Mouse (Mus musculus): Measurements from ENCODE around the gene Kcnab1. TPM values are rescaled to one million over a fixed set of nuclear protein-coding genes. Genes with fewer than 3 reads are reported as not detected.

The Kcnab1 gene
- polyA plus RNA-seq (2015; fragmentation: Nextera tagmentation; extraction: Ambion mirVana) = 2.7 and 2.8 TPM in 2 replicates

GRCm38 (mm10) chr3:65108945-65109921, at the start of gene Kcnab1:
Gene Kcnab1 (plus strand): TSS chr3:65109384.
- peaks cover 26% of the 10 kb centered on the region for H3K27me3 ChIP-seq (replicated peaks)
- peak within 1 kb of the TSS; percentile 58 for H3K4me3 ChIP-seq
- H3K4me1 ChIP-seq = peaks cover 24% of the 10 kb centered on the region
- 1% methylated on average over 30 of the region's 30 CpGs for WGBS
- H3K27ac ChIP-seq (replicated peaks) = no peak within 1 kb of the TSS
- H3K4me2 ChIP-seq = peak within 1 kb of the TSS; percentile 92
- no peaks in the 10 kb centered on the region for H3K9me3 ChIP-seq
- H3K36me3 ChIP-seq = no peaks in the 10 kb centered on the region
- peak within 1 kb of the TSS; percentile 75 for H3K9ac ChIP-seq
- ATAC-seq (ENCODE audit: extremely low read depth, insufficient number of reproducible peaks, low FRiP score, low TSS enrichment) = no peak

- WGBS = 63% methylated on average over 2 of the region's 2 CpGs
- no peak for ATAC-seq (ENCODE audit: extremely low read depth, insufficient number of reproducible peaks, low FRiP score, low TSS enrichment)
Measured at GRCm38 (mm10) chr3:65088295-65088694, 20.9 kb upstream of the Kcnab1 start.

GRCm38 (mm10) chr3:65104117-65104516, 5.1 kb upstream of the Kcnab1 start:
- Histone ChIP-seq H3K27ac (replicated peaks) (no peak overlapping the region), H3K9me3 (no peaks in the 10 kb centered on the region), H3K4me1 (peaks cover 6% of the 10 kb centered on the region; the same call in 1 of the 2 replicates), H3K9ac (no peak overlapping the region), H3K4me2 (no peak overlapping the region), H3K27me3 (replicated peaks) (peaks cover 17% of the 10 kb centered on the region; the same call in 1 of the 2 replicates), H3K36me3 (no peaks in the 10 kb centered on the region), H3K4me3 (no peak overlapping the region)
- no peak for ATAC-seq (ENCODE audit: extremely low read depth, insufficient number of reproducible peaks, low FRiP score, low TSS enrichment)
- 67% methylated on average over 6 of the region's 6 CpGs for WGBS

More at GRCm38 (mm10) chr3:65088295-65088694, 20.9 kb upstream of the Kcnab1 start:
- H3K27ac ChIP-seq (replicated peaks) = no peak overlapping the region
- no peak overlapping the region for H3K4me3 ChIP-seq
- H3K27me3 ChIP-seq (replicated peaks) = no peaks in the 10 kb centered on the region
- no peaks in the 10 kb centered on the region for H3K4me1 ChIP-seq
- H3K9ac ChIP-seq = no peak overlapping the region
- H3K9me3 ChIP-seq = 0 out of 2 replicates have a peak, but pooled peaks cover 5% of the 10 kb centered on the region
- no peaks in the 10 kb centered on the region for H3K36me3 ChIP-seq
- no peak overlapping the region for H3K4me2 ChIP-seq

- peak overlapping the region; percentile 92 for H3K4me2 ChIP-seq
- H3K36me3 ChIP-seq = no peaks in the 10 kb centered on the region
- peak overlapping the region; percentile 58 for H3K4me3 ChIP-seq
- no peaks in the 10 kb centered on the region for H3K9me3 ChIP-seq
- peaks cover 24% of the 10 kb centered on the region for H3K4me1 ChIP-seq
- H3K27ac ChIP-seq (replicated peaks) = no peak overlapping the region
- WGBS = 64% methylated on average over 9 of the region's 9 CpGs
- peaks cover 26% of the 10 kb centered on the region for H3K27me3 ChIP-seq (replicated peaks)
- H3K9ac ChIP-seq = peak overlapping the region; percentile 75; the same call in 1 of the 2 replicates
- ATAC-seq (ENCODE audit: extremely low read depth, insufficient number of reproducible peaks, low FRiP score, low TSS enrichment) = no peak
Measured at GRCm38 (mm10) chr3:65110190-65110589, 1.0 kb downstream of the Kcnab1 start.

- H3K27me3 ChIP-seq (replicated peaks) = peaks cover 26% of the 10 kb centered on the region
- H3K36me3 ChIP-seq = no peaks in the 10 kb centered on the region
- H3K4me2 ChIP-seq = peak overlapping the region; percentile 11; the same call in 1 of the 2 replicates
- H3K4me1 ChIP-seq = peaks cover 24% of the 10 kb centered on the region
- WGBS = 56% methylated on average over 2 of the region's 2 CpGs
- H3K27ac ChIP-seq (replicated peaks) = no peak overlapping the region
- H3K9me3 ChIP-seq = no peaks in the 10 kb centered on the region
- H3K4me3 ChIP-seq = no peak overlapping the region
- no peak overlapping the region for H3K9ac ChIP-seq
- no peak for ATAC-seq (ENCODE audit: extremely low read depth, insufficient number of reproducible peaks, low FRiP score, low TSS enrichment)
Measured at GRCm38 (mm10) chr3:65111176-65111575, 2.0 kb downstream of the Kcnab1 start.

GRCm38 (mm10) chr3:65115164-65115563, 6.0 kb downstream of the Kcnab1 start:
- WGBS = 79% methylated on average over 6 of the region's 6 CpGs
- no peak overlapping the region for H3K4me2 ChIP-seq
- no peak overlapping the region for H3K4me3 ChIP-seq
- H3K36me3 ChIP-seq = no peaks in the 10 kb centered on the region
- H3K9ac ChIP-seq = no peak overlapping the region
- H3K4me1 ChIP-seq = peaks cover 9% of the 10 kb centered on the region
- H3K9me3 ChIP-seq = no peaks in the 10 kb centered on the region
- peaks cover 2% of the 10 kb centered on the region for H3K27me3 ChIP-seq (replicated peaks)
- no peak overlapping the region for H3K27ac ChIP-seq (replicated peaks)
- ATAC-seq (ENCODE audit: extremely low read depth, insufficient number of reproducible peaks, low FRiP score, low TSS enrichment) = no peak

- Histone ChIP-seq H3K27me3 (replicated peaks) (no peaks in the 10 kb centered on the region), H3K9ac (no peak overlapping the region), H3K4me2 (no peak overlapping the region), H3K9me3 (no peaks in the 10 kb centered on the region), H3K36me3 (no peaks in the 10 kb centered on the region), H3K4me3 (no peak overlapping the region), H3K27ac (replicated peaks) (no peak overlapping the region), H3K4me1 (no peaks in the 10 kb centered on the region)
- no peak for ATAC-seq (ENCODE audit: extremely low read depth, insufficient number of reproducible peaks, low FRiP score, low TSS enrichment)
- 79% methylated on average over 3 of the region's 3 CpGs for WGBS
Measured at GRCm38 (mm10) chr3:65116958-65117357, 7.8 kb downstream of the Kcnab1 start.

GRCm38 (mm10) chr3:65117365-65117764, 8.2 kb downstream of the Kcnab1 start:
- no peak for ATAC-seq (ENCODE audit: extremely low read depth, insufficient number of reproducible peaks, low FRiP score, low TSS enrichment)
- H3K4me2 ChIP-seq = no peak overlapping the region
- no peak overlapping the region for H3K9ac ChIP-seq
- H3K4me3 ChIP-seq = no peak overlapping the region
- no peaks in the 10 kb centered on the region for H3K36me3 ChIP-seq
- no peak overlapping the region for H3K27ac ChIP-seq (replicated peaks)
- H3K9me3 ChIP-seq = no peaks in the 10 kb centered on the region
- WGBS = 80% methylated on average over 8 of the region's 8 CpGs
- H3K27me3 ChIP-seq (replicated peaks) = no peaks in the 10 kb centered on the region
- no peaks in the 10 kb centered on the region for H3K4me1 ChIP-seq

- H3K4me3 ChIP-seq = no peak overlapping the region
- H3K4me1 ChIP-seq = peaks cover 6% of the 10 kb centered on the region
- H3K27me3 ChIP-seq (replicated peaks) = no peaks in the 10 kb centered on the region
- 50% methylated on average over 3 of the region's 3 CpGs for WGBS
- H3K9me3 ChIP-seq = no peaks in the 10 kb centered on the region
- no peak overlapping the region for H3K9ac ChIP-seq
- no peaks in the 10 kb centered on the region for H3K36me3 ChIP-seq
- no peak overlapping the region for H3K27ac ChIP-seq (replicated peaks)
- ATAC-seq (ENCODE audit: extremely low read depth, insufficient number of reproducible peaks, low FRiP score, low TSS enrichment) = no peak
- no peak overlapping the region for H3K4me2 ChIP-seq
Measured at GRCm38 (mm10) chr3:65124975-65125374, 15.8 kb downstream of the Kcnab1 start.

- Histone ChIP-seq H3K4me3 (no peak overlapping the region), H3K27me3 (replicated peaks) (no peaks in the 10 kb centered on the region), H3K9ac (no peak overlapping the region), H3K27ac (replicated peaks) (no peak overlapping the region), H3K4me1 (peaks cover 18% of the 10 kb centered on the region), H3K36me3 (no peaks in the 10 kb centered on the region), H3K4me2 (no peak overlapping the region), H3K9me3 (no peaks in the 10 kb centered on the region)
- ATAC-seq (ENCODE audit: extremely low read depth, insufficient number of reproducible peaks, low FRiP score, low TSS enrichment) = no peak
- WGBS = 63% methylated on average over 1 of the region's 1 CpGs
Measured at GRCm38 (mm10) chr3:65129625-65130024, 20.4 kb downstream of the Kcnab1 start.

- ATAC-seq (ENCODE audit: extremely low read depth, insufficient number of reproducible peaks, low FRiP score, low TSS enrichment) = no peak
- Histone ChIP-seq H3K36me3 (no peaks in the 10 kb centered on the region), H3K4me3 (no peak overlapping the region), H3K9me3 (no peaks in the 10 kb centered on the region), H3K27me3 (replicated peaks) (no peaks in the 10 kb centered on the region), H3K9ac (no peak overlapping the region), H3K4me1 (peaks cover 30% of the 10 kb centered on the region), H3K27ac (replicated peaks) (no peak overlapping the region), H3K4me2 (no peak overlapping the region)
- 50% methylated on average over 5 of the region's 5 CpGs for WGBS
Measured at GRCm38 (mm10) chr3:65134931-65135330, 25.7 kb downstream of the Kcnab1 start.
